ENCODE assay signal across 8 mouse cellular contexts in the genomic region with DNA sequence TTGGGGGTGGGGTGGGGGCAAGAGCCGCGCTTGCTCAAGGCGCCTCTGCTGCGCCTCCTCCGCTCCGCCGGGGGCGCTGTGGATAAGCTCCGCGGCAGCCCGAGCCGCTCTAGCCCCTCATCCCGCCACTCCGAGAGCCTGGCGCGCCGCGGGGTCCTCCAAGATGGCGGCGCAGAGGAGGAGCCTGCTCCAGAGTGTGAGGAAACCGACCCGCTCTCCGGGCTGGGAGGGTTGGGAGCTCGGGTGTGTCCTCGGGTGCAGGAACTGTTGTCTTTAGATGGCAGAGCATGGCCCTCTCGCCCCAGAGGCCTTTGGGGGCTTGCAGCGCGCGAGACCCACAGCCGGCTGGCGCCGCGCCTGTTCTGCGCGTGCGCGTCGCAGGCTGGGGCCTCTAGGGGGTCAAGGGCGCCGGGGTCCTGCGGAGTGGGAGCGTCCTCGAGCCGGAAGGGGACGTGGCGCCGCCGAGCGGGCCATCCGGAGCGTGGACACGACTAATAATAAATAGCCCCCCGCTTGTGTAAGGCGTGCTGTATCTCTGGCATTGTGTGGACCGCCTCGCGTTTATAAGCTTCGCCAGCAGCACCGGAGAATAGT. TPM values are rescaled to one million over a fixed set of nuclear protein-coding genes. Genes with fewer than 3 reads are reported as not detected.
A peak's percentile ranks its signal among the peaks of the same experiment; 100 is the strongest.
DNase-seq lines count a peak whose midpoint lies in the region; ATAC-seq and TF ChIP-seq lines count a peak whose summit lies in the region.

Gene Tab1, plus strand, starts transcription at position 135 of the 594 bp plus-strand sequence.

- ATAC-seq in embryonic facial prominence, embryonic 15.5 days (ENCODE audit: insufficient number of reproducible peaks, low FRiP score, low TSS enrichment, low read depth) = peak; percentile 94
- peak; percentile 96 for ATAC-seq in kidney, embryonic 14.5 days (ENCODE audit: low FRiP score, low TSS enrichment)
- peak; percentile 95 for ATAC-seq in limb, embryonic 15.5 days (ENCODE audit: insufficient number of reproducible peaks, low FRiP score, low TSS enrichment, low read depth)

- H3K9me3 ChIP-seq in embryonic facial prominence, embryonic 15.5 days (replicated peaks) = no peaks in the 10 kb centered on the region
- H3K9me3 ChIP-seq in kidney, embryonic 14.5 days (ENCODE audit: control insufficient read depth, low read length) = no peaks in the 10 kb centered on the region
- no peaks in the 10 kb centered on the region for H3K9me3 ChIP-seq in limb, embryonic 15.5 days

- WGBS in bone marrow, adult 2 months = under 1% methylated on average over 59 of the region's 59 CpGs
- 2% methylated on average over 50 of the region's 59 CpGs for WGBS in embryonic facial prominence, embryonic 15.5 days
- under 1% methylated on average over 55 of the region's 59 CpGs for WGBS in kidney, embryonic 14.5 days
- under 1% methylated on average over 59 of the region's 59 CpGs for WGBS in limb, embryonic 15.5 days

- H3K27me3 ChIP-seq in embryonic facial prominence, embryonic 15.5 days = no peaks in the 10 kb centered on the region
- no peaks in the 10 kb centered on the region for H3K27me3 ChIP-seq in kidney, embryonic 14.5 days (ENCODE audit: control insufficient read depth, insufficient read depth, low read length)
- H3K27me3 ChIP-seq in limb, embryonic 15.5 days = no peaks in the 10 kb centered on the region

- peaks cover 5% of the 10 kb centered on the region; the same call in 1 of the 2 replicates for H3K36me3 ChIP-seq in embryonic facial prominence, embryonic 15.5 days
- H3K36me3 ChIP-seq in kidney, embryonic 14.5 days (ENCODE audit: control insufficient read depth, insufficient read depth, low read length) = no peaks in the 10 kb centered on the region
- 0 out of 2 replicates have a peak, but pooled peaks cover 7% of the 10 kb centered on the region for H3K36me3 ChIP-seq in limb, embryonic 15.5 days

- peak; percentile 64 for TF ChIP-seq CTCF in bone marrow, adult 2 months (IDR thresholded peaks at IDR 0.05; ENCODE audit: control insufficient read depth, insufficient read depth, low read length)

- peak within 1 kb of the TSS; percentile 80 for H3K4me2 ChIP-seq in embryonic facial prominence, embryonic 15.5 days (replicated peaks)
- peak within 1 kb of the TSS; percentile 61 for H3K4me2 ChIP-seq in kidney, embryonic 14.5 days (replicated peaks; ENCODE audit: low read depth, low read length)
- peak within 1 kb of the TSS; percentile 77 for H3K4me2 ChIP-seq in limb, embryonic 15.5 days

- peak; percentile 76; the same call in 1 of the 2 replicates for TF ChIP-seq POLR2A in bone marrow, adult 2 months (IDR thresholded peaks at IDR 0.05; ENCODE audit: borderline replicate concordance, control insufficient read depth, low read depth, low read length)

- H3K9ac ChIP-seq in embryonic facial prominence, embryonic 15.5 days = peak within 1 kb of the TSS; percentile 70
- H3K9ac ChIP-seq in kidney, embryonic 14.5 days (ENCODE audit: low read depth, low read length) = peak within 1 kb of the TSS; percentile 85
- peak within 1 kb of the TSS; percentile 88 for H3K9ac ChIP-seq in limb, embryonic 15.5 days

- peak within 1 kb of the TSS; percentile 97 for H3K27ac ChIP-seq in bone marrow, adult 2 months (ENCODE audit: control insufficient read depth, insufficient read depth, low read depth, low read length, poor library complexity)
- peak within 1 kb of the TSS; percentile 99 for H3K27ac ChIP-seq in embryonic facial prominence, embryonic 15.5 days (replicated peaks)
- H3K27ac ChIP-seq in kidney, embryonic 14.5 days (ENCODE audit: low read depth, low read length) = peak within 1 kb of the TSS; percentile 99
- H3K27ac ChIP-seq in limb, embryonic 15.5 days = peak within 1 kb of the TSS; percentile 100

- DNase-seq in 416B (ENCODE audit: low read depth) = peak; percentile 97
- peak; percentile 92 to 93 for DNase-seq in heart, adult 9 months (ENCODE audit: low spot score in 2 of 2)
- peak; percentile 68 to 82 for DNase-seq in monocyte, adult 2 months (ENCODE audit: low read depth in 1 of 2, low spot score in 2 of 2)
- DNase-seq in spleen, postnatal 36 days (ENCODE audit: low spot score in 2 of 2) = peak; percentile 89

- H3K4me3 ChIP-seq in bone marrow, adult 2 months (replicated peaks; ENCODE audit: control insufficient read depth, low read depth, low read length) = peak within 1 kb of the TSS; percentile 89
- H3K4me3 ChIP-seq in embryonic facial prominence, embryonic 15.5 days (replicated peaks) = peak within 1 kb of the TSS; percentile 80
- peak within 1 kb of the TSS; percentile 62 for H3K4me3 ChIP-seq in kidney, embryonic 14.5 days (ENCODE audit: low read length)
- H3K4me3 ChIP-seq in limb, embryonic 15.5 days = peak within 1 kb of the TSS; percentile 71

- H3K4me1 ChIP-seq in bone marrow, adult 2 months (ENCODE audit: control insufficient read depth, insufficient read depth, low read length) = peaks cover 4% of the 10 kb centered on the region
- H3K4me1 ChIP-seq in embryonic facial prominence, embryonic 15.5 days = peaks cover 26% of the 10 kb centered on the region
- peaks cover 11% of the 10 kb centered on the region for H3K4me1 ChIP-seq in kidney, embryonic 14.5 days (ENCODE audit: control insufficient read depth, insufficient read depth, low read length)
- H3K4me1 ChIP-seq in limb, embryonic 15.5 days = peaks cover 13% of the 10 kb centered on the region

RNA-seq across cellular contexts. Expression of gene Tab1, which starts in this region (rescaled TPM):
- polyA plus RNA-seq in bone marrow, adult 2 months (2011; ENCODE audit: insufficient read depth, insufficient read length, low replicate concordance, missing spikeins) = 17.0 and 26.6 TPM in 2 replicates
- 38.2 and 38.7 TPM in 2 replicates for polyA plus RNA-seq in embryonic facial prominence, embryonic 15.5 days (2015; fragmentation: Nextera tagmentation; extraction: Ambion mirVana)
- polyA plus RNA-seq in kidney, embryonic 14.5 days (2014; fragmentation: Nextera tagmentation; extraction: Ambion mirVana) = 25.3 and 35.2 TPM in 2 replicates
- 33.8 and 34.7 TPM in 2 replicates for polyA plus RNA-seq in limb, embryonic 15.5 days (2015; fragmentation: Nextera tagmentation; extraction: Ambion mirVana)

Comparison
In these comparisons a context has a peak if more than half of its experiments do, and no peak if none do; other contexts are left out.
1. Peak in every context shown above with its lines: DNase-seq, ATAC-seq, H3K4me3 ChIP-seq and H3K27ac ChIP-seq.